ENCODE assay signal across 20 mouse cellular contexts in genomic region chr3:103472598-103472997, GRCm38 (mm10).
"Had no signal": no experiment of that assay in that cellular context is flagged by ENCODE, and none has a peak within 500 bp of the region (broad histone marks: within the 10 kb centered on the region; RNA-seq: fewer than 3 reads in every experiment).

No protein-coding gene starts in this region.

- H3K4me3 ChIP-seq: layer of hippocampus, adult 2 months; limb, embryonic 10.5 days; limb, embryonic 13.5 days; liver, embryonic 12.5 days; liver, embryonic 15.5 days; midbrain, embryonic 12.5 days; midbrain, embryonic 15.5 days; neural tube, embryonic 12.5 days; neural tube, embryonic 15.5 days; stomach, embryonic 15.5 days had no signal

- H3K27ac ChIP-seq: kidney, postnatal 0 days; layer of hippocampus, adult 2 months; limb, embryonic 10.5 days; limb, embryonic 13.5 days; liver, embryonic 12.5 days; liver, embryonic 15.5 days; midbrain, embryonic 12.5 days; midbrain, embryonic 15.5 days; neural tube, embryonic 12.5 days; neural tube, embryonic 15.5 days had no signal

- H3K4me1 ChIP-seq: liver, embryonic 12.5 days; liver, embryonic 15.5 days; midbrain, embryonic 12.5 days; midbrain, embryonic 15.5 days; neural tube, embryonic 12.5 days; neural tube, embryonic 15.5 days had no signal

- H3K9me3 ChIP-seq: limb, embryonic 10.5 days; limb, embryonic 13.5 days; liver, embryonic 12.5 days; liver, embryonic 15.5 days; midbrain, embryonic 12.5 days; midbrain, embryonic 15.5 days; neural tube, embryonic 12.5 days; neural tube, embryonic 15.5 days; stomach, embryonic 15.5 days had no signal

- H3K4me2 ChIP-seq: limb, embryonic 13.5 days; liver, embryonic 12.5 days; liver, embryonic 15.5 days; midbrain, embryonic 12.5 days; midbrain, embryonic 15.5 days; neural tube, embryonic 12.5 days; neural tube, embryonic 15.5 days; stomach, embryonic 15.5 days had no signal

- H3K36me3 ChIP-seq: limb, embryonic 10.5 days; limb, embryonic 13.5 days; liver, embryonic 12.5 days; liver, embryonic 15.5 days; midbrain, embryonic 12.5 days; midbrain, embryonic 15.5 days; neural tube, embryonic 12.5 days; neural tube, embryonic 15.5 days; stomach, embryonic 15.5 days had no signal

- H3K27me3 ChIP-seq: limb, embryonic 13.5 days; liver, embryonic 12.5 days; liver, embryonic 15.5 days; midbrain, embryonic 12.5 days; midbrain, embryonic 15.5 days; neural tube, embryonic 12.5 days; neural tube, embryonic 15.5 days; stomach, embryonic 15.5 days had no signal

- DNase-seq: layer of hippocampus, adult 9-11 months; liver; right cerebral cortex, adult 18-20 months; right cerebral cortex, postnatal 14 days; right cerebral cortex, postnatal 4 days; thymus, adult 2 months; thymus, postnatal 14 days; thymus, postnatal 4 days had no signal

- H3K9ac ChIP-seq: limb, embryonic 13.5 days; liver, embryonic 12.5 days; liver, embryonic 15.5 days; midbrain, embryonic 12.5 days; midbrain, embryonic 15.5 days; neural tube, embryonic 12.5 days; neural tube, embryonic 15.5 days; stomach, embryonic 15.5 days had no signal

- ATAC-seq: intestine, postnatal 0 days; liver, embryonic 12.5 days; midbrain, embryonic 15.5 days had no signal
